In genomic region chr6:18866018-18866417, GRCm38 (mm10) we compare ENCODE assay signal across 22 mouse cellular contexts. TPM values are rescaled to one million over a fixed set of nuclear protein-coding genes. Genes with fewer than 3 reads are reported as not detected.
"Had no signal": no experiment of that assay in that cellular context is flagged by ENCODE, and none has a peak within 500 bp of the region (broad histone marks: within the 10 kb centered on the region; RNA-seq: fewer than 3 reads in every experiment).

Ankrd7 (plus strand) TSS chr6:18866318.

- H3K27ac ChIP-seq: midbrain, embryonic 10.5 days; midbrain, embryonic 12.5 days; neural tube, embryonic 13.5 days; neural tube, embryonic 15.5 days had no signal

- DNase-seq: lung, adult 18-20 months; lung, embryonic 14.5 days; lung, postnatal 10 days; lung, postnatal 4 days; midbrain, embryonic 14.5 days; retina, postnatal 1 day; right cerebral cortex, adult 18-20 months; right cerebral cortex, postnatal 25 days; right cerebral cortex, postnatal 4 days; spleen, adult 18-20 months; thymus, adult 18-20 months; thymus, postnatal 14 days; thymus, postnatal 36 days had no signal

- ATAC-seq: midbrain, embryonic 16.5 days had no signal

- H3K4me1 ChIP-seq: midbrain, embryonic 10.5 days; midbrain, embryonic 12.5 days; neural tube, embryonic 13.5 days; neural tube, embryonic 15.5 days had no signal

- H3K27me3 ChIP-seq: midbrain, embryonic 12.5 days; neural tube, embryonic 13.5 days; neural tube, embryonic 15.5 days had no signal

- H3K36me3 ChIP-seq: midbrain, embryonic 10.5 days; midbrain, embryonic 12.5 days; neural tube, embryonic 13.5 days; neural tube, embryonic 15.5 days had no signal

- H3K4me3 ChIP-seq: midbrain, embryonic 10.5 days; midbrain, embryonic 12.5 days; myocyte; neural tube, embryonic 13.5 days; neural tube, embryonic 15.5 days had no signal

RNA-seq across cellular contexts. Expression of gene Ankrd7, which starts in this region (rescaled TPM):
- total RNA-seq: megakaryocyte, adult 5-6 weeks; megakaryocyte-erythroid progenitor cell, adult 5-6 weeks had no signal
- polyA plus RNA-seq: midbrain, embryonic 14.5 days; midbrain, embryonic 16.5 days; myocyte; neural tube, embryonic 13.5 days; neural tube, embryonic 15.5 days; small intestine, adult 2 months had no signal
